Mouse (Mus musculus): Measurements from ENCODE around the gene Map3k21.

Map3k21 gene

GRCm38 (mm10) chr8:125914386-125914785 lies 4.1 kb downstream of the Map3k21 start:
- no peak for DNase-seq (ENCODE audit: low read depth, low spot score)

GRCm38 (mm10) chr8:125917013-125917412 lies 6.8 kb downstream of the Map3k21 start:
- DNase-seq (ENCODE audit: low read depth, low spot score), result peak; percentile 71

GRCm38 (mm10) chr8:125918719-125919118 lies 8.5 kb downstream of the Map3k21 start:
- no peak for DNase-seq (ENCODE audit: low read depth, low spot score)

GRCm38 (mm10) chr8:125919560-125919959 lies 9.3 kb downstream of the Map3k21 start:
- no peak for DNase-seq (ENCODE audit: low read depth, low spot score)

- no peak for DNase-seq (ENCODE audit: low read depth, low spot score)
Measured at GRCm38 (mm10) chr8:125920281-125920680, 10.0 kb downstream of the Map3k21 start.

GRCm38 (mm10) chr8:125920761-125921160 lies 10.5 kb downstream of the Map3k21 start:
- DNase-seq (ENCODE audit: low read depth, low spot score), result no peak

GRCm38 (mm10) chr8:125922333-125922732 lies 12.1 kb downstream of the Map3k21 start:
- no peak for DNase-seq (ENCODE audit: low read depth, low spot score)

- no peak for DNase-seq (ENCODE audit: low read depth, low spot score)
Measured at GRCm38 (mm10) chr8:125926636-125927035, 16.4 kb downstream of the Map3k21 start.

- no peak for DNase-seq (ENCODE audit: low read depth, low spot score)
Measured at GRCm38 (mm10) chr8:125930276-125931046, 20.2 kb downstream of the Map3k21 start.

GRCm38 (mm10) chr8:125931822-125932221 lies 21.6 kb downstream of the Map3k21 start:
- DNase-seq (ENCODE audit: low read depth, low spot score), result no peak

- peak; percentile 74 for DNase-seq (ENCODE audit: low read depth, low spot score)
Measured at GRCm38 (mm10) chr8:125935649-125936048, 25.4 kb downstream of the Map3k21 start.

- no peak for DNase-seq (ENCODE audit: low read depth, low spot score)
Measured at GRCm38 (mm10) chr8:125944511-125944910, 34.3 kb downstream of the Map3k21 start.

- no peak for DNase-seq (ENCODE audit: low read depth, low spot score)
Measured at GRCm38 (mm10) chr8:125948696-125949308, 38.6 kb downstream of the Map3k21 start.

- peak; percentile 96 for DNase-seq (ENCODE audit: low read depth, low spot score)
Measured at GRCm38 (mm10) chr8:125950007-125950940, 40.0 kb downstream of the Map3k21 start.

- peak; percentile 62 for DNase-seq (ENCODE audit: low read depth, low spot score)
Measured at GRCm38 (mm10) chr8:125955671-125956070, 45.4 kb downstream of the Map3k21 start.

- DNase-seq (ENCODE audit: low read depth, low spot score), result no peak
Measured at GRCm38 (mm10) chr8:125956796-125957195, 46.5 kb downstream of the Map3k21 start.

- no peak for DNase-seq (ENCODE audit: low read depth, low spot score)
Measured at GRCm38 (mm10) chr8:125957226-125957993, 47.2 kb downstream of the Map3k21 start.

GRCm38 (mm10) chr8:125957994-125958368 lies 47.7 kb downstream of the Map3k21 start:
- no peak for DNase-seq (ENCODE audit: low read depth, low spot score)

GRCm38 (mm10) chr8:125959363-125959771 lies 49.1 kb downstream of the Map3k21 start:
- DNase-seq (ENCODE audit: low read depth, low spot score), result no peak

GRCm38 (mm10) chr8:125960037-125960436 lies 49.8 kb downstream of the Map3k21 start:
- peak; percentile 15 for DNase-seq (ENCODE audit: low read depth, low spot score)

GRCm38 (mm10) chr8:125961790-125962189 lies 51.5 kb downstream of the Map3k21 start:
- DNase-seq (ENCODE audit: low read depth, low spot score), result no peak
